Mouse (Mus musculus) heart, embryonic 16.5 days (tissue): Measurements from ENCODE around the gene Arl8a. TPM values are rescaled to one million over a fixed set of nuclear protein-coding genes. Genes with fewer than 3 reads are reported as not detected.
"Not testable (repeated sequence)": the region's sequence is repeated elsewhere in the genome, so short reads cannot be mapped to it uniquely, and the experiment has no call there.

ENCODE experiments used
- ATAC-seq: fragments of 200-750 bp; cut with Nextera tagmentation; replicated peaks from 2 replicates; pipeline ENCODE4 v1.8.0; 2017; ENCODE audit warnings: moderate number of reproducible peaks; ENCODE audit not compliant: insufficient read depth, low FRiP score; ENCODE audit errors: extremely low read depth
- H3K27ac ChIP-seq: fragments of 300-500 bp; sonication (generic); 2 replicates; pipeline ENCODE4 v1.5.1; 2014; ENCODE audit warnings: mild to moderate bottlenecking, low read length, control low read depth, moderate library complexity
- H3K27me3 ChIP-seq: fragments of 300-500 bp; sonication (generic); 2 replicates; pipeline ENCODE4 v1.6.1; 2014; ENCODE audit warnings: low read length, mixed read lengths; ENCODE audit not compliant: control insufficient read depth, insufficient read depth
- H3K36me3 ChIP-seq: fragments of 300-500 bp; sonication (generic); 2 replicates; pipeline ENCODE4 v1.6.1; 2014; ENCODE audit not compliant: control insufficient read depth, insufficient read depth
- H3K4me1 ChIP-seq: fragments of 300-500 bp; sonication (generic); 2 replicates; pipeline ENCODE4 v1.6.1; 2014; ENCODE audit warnings: low read length, mixed read lengths; ENCODE audit not compliant: control insufficient read depth, insufficient read depth
- H3K4me2 ChIP-seq: fragments of 300-500 bp; sonication (generic); 2 replicates; pipeline ENCODE4 v1.6.1; 2014; ENCODE audit warnings: low read depth, mild to moderate bottlenecking, control low read depth, low read length
- H3K4me3 ChIP-seq: fragments of 300-500 bp; sonication (generic); 2 replicates; pipeline ENCODE4 v1.5.1; 2014; ENCODE audit warnings: mild to moderate bottlenecking, control low read depth, low read length
- H3K9ac ChIP-seq: fragments of 300-500 bp; sonication (generic); 2 replicates; pipeline ENCODE4 v1.6.1; 2014; ENCODE audit warnings: low read length, control low read depth
- H3K9me3 ChIP-seq: fragments of 300-500 bp; sonication (generic); replicated peaks from 2 replicates; pipeline ENCODE4 v1.6.1; 2016; ENCODE audit warnings: low read length; ENCODE audit not compliant: control insufficient read depth
- WGBS: fragments of 180-500 bp; shearing (Covaris S2); extraction: QIAGEN DNeasy Blood & Tissue Kit; methylation state at CpG from one replicate; pipeline ENCODE4 v1.1.7; 2014; 5-methylcytosine and 5-hydroxymethylcytosine counted together
- polyA plus RNA-seq: library from polyadenylated mRNA; unstranded; fragments of >200 nt; fragmentation: Nextera tagmentation; extraction: Ambion mirVana; gene quantifications from 2 replicates; pipeline ENCODE4 v1.2.1, GENCODE M21; 2015

Arl8a gene
- polyA plus RNA-seq, 1 experiment from 2014 or later = 43.9 TPM

DNA sequence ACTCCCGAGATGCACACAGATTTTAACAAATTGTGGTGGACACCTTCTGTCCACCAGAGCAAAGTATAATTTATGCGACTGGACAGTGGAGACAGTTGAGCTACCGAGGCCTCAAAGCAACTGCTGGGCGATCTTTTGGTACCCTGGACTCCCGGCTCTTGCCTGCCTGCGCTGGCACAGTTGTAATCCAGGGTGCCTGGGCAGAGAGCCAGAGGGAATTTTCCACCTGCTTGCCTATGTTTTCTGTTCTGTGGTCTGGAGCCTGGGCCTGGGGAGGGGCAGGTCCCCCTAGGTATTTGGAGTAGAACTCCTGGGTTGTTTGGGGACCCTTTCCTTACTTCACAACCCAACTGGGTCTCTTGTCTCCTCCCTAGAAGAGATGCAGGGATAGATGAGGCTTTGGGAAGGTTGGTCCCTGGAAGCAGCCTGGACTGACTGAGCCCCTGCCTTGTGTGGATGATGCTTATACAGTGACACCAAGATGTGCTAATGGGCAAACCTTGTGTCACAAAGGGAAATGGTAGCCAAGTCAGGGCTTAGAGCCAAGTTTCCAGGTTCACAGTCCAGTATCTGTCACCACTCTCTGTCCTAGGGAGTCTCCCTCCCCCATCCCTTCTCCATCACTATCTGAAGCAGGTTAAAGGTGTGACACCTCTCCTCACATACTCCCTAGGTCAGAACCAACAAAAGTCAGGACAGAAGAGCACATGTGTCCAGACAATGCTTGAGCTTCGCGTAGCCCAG lies 35.4 kb downstream of the Arl8a start:
- no peak overlapping the region for H3K4me2 ChIP-seq
- H3K4me3 ChIP-seq = no peak overlapping the region
- 66% methylated on average over 8 of the region's 8 CpGs for WGBS
- H3K36me3 ChIP-seq = no peaks in the 10 kb centered on the region
- H3K27ac ChIP-seq = no peak overlapping the region
- 0 out of 2 replicates have a peak, but pooled peaks cover 3% of the 10 kb centered on the region for H3K9me3 ChIP-seq
- peaks cover 32% of the 10 kb centered on the region for H3K27me3 ChIP-seq
- 0 out of 2 replicates have a peak, but pooled peaks have one; percentile 16 for ATAC-seq
- H3K4me1 ChIP-seq = peaks cover 14% of the 10 kb centered on the region
- no peak overlapping the region; the same call in 1 of the 2 replicates for H3K9ac ChIP-seq

DNA sequence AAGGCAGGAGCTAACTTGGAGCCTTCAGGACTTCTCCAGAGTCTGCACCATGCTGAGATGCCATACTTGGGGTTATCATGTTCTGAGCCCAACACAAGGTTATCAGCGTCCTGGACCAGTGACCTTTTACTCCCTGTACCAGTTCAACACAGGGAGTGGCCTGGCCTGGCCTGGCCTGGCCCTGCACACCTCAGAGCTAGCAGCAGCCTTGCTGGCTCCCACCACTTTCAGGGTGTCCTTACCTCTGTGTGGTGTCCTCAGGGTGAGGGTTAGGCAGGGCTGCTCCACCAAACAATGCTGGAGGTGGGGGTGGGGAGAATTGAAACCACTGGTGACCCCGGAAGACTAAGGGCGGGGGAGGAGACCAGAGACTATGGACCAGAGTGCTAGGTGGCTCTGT lies 36.4 kb downstream of the Arl8a start:
- ATAC-seq = no peak
- H3K27me3 ChIP-seq = peaks cover 35% of the 10 kb centered on the region

DNA sequence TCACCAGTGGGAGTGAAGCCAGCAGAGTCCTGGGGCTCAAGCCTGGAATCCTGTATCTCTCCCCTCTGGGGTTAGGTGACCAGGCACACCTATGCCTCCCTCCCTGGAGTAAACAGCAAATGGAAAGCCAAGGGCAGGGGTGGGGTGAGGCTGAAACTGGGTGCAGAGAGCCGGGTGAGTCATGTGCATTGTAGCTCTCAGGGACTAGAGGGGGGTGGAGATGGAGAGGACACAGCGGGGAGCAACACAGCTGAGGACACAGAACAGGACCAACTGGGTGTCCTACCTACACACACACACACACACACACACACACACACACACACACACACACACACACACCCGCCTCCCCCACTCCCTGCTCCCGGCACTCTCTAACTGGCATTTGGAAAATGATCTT lies 36.8 kb downstream of the Arl8a start:
- no peak overlapping the region for H3K9ac ChIP-seq
- no peaks in the 10 kb centered on the region for H3K9me3 ChIP-seq
- no peak overlapping the region for H3K4me3 ChIP-seq
- ATAC-seq = no peak
- H3K4me1 ChIP-seq = peaks cover 14% of the 10 kb centered on the region
- WGBS = 62% methylated on average over 4 of the region's 4 CpGs
- no peaks in the 10 kb centered on the region for H3K36me3 ChIP-seq
- H3K4me2 ChIP-seq = no peak overlapping the region
- peaks cover 33% of the 10 kb centered on the region for H3K27me3 ChIP-seq
- H3K27ac ChIP-seq = no peak overlapping the region

More for the DNA sequence above, 36.4 kb downstream of the Arl8a start:
- Histone ChIP-seq H3K4me2 (no peak overlapping the region), H3K27ac (no peak overlapping the region), H3K4me3 (no peak overlapping the region), H3K9me3 (no peaks in the 10 kb centered on the region), H3K9ac (no peak overlapping the region), H3K4me1 (peaks cover 14% of the 10 kb centered on the region), H3K36me3 (no peaks in the 10 kb centered on the region)
- 64% methylated on average over 3 of the region's 3 CpGs for WGBS

- no peak; the same call in 1 of the 2 replicates for ATAC-seq
- Histone ChIP-seq H3K27me3 (peaks cover 33% of the 10 kb centered on the region), H3K9me3 (no peaks in the 10 kb centered on the region), H3K4me2 (no peak overlapping the region), H3K4me1 (peaks cover 14% of the 10 kb centered on the region), H3K27ac (no peak overlapping the region), H3K36me3 (no peaks in the 10 kb centered on the region), H3K9ac (no peak overlapping the region), H3K4me3 (no peak overlapping the region)
- 44% methylated on average over 11 of the region's 11 CpGs for WGBS
Measured at GRCm38 (mm10) chr1:135183941-135184570, 37.4 kb downstream of the Arl8a start.

GRCm38 (mm10) chr1:135185936-135186335 lies 39.3 kb downstream of the Arl8a start:
- ATAC-seq = no peak
- H3K9me3 ChIP-seq = no peaks in the 10 kb centered on the region
- WGBS = 62% methylated on average over 5 of the region's 5 CpGs

DNA sequence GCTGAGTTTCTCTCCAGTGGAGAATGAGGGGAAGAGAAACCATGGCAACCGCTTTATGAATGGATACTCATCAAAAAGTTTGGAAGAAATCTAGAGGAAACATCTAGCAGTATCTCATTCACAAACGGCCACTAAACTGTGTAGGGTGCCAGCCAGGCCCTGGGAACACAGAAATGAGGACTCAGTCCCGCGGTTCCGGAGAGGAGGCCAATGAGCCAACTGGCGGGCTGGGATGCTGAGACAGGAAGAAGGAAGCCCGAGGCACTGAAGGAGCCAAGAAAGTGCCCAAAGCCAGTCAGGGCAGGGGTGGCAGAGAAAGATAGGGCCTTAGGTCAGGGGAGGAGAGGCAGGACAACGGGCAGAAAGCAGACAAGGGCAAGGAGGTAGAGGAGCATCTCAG lies 39.8 kb downstream of the Arl8a start:
- ATAC-seq = no peak
- no peaks in the 10 kb centered on the region for H3K9me3 ChIP-seq

More at GRCm38 (mm10) chr1:135185936-135186335, 39.3 kb downstream of the Arl8a start:
- H3K4me2 ChIP-seq = no peak overlapping the region
- no peak overlapping the region for H3K4me3 ChIP-seq
- H3K4me1 ChIP-seq = peaks cover 14% of the 10 kb centered on the region
- H3K36me3 ChIP-seq = no peaks in the 10 kb centered on the region
- H3K27me3 ChIP-seq = peaks cover 29% of the 10 kb centered on the region
- no peak overlapping the region for H3K27ac ChIP-seq
- H3K9ac ChIP-seq = no peak overlapping the region

GRCm38 (mm10) chr1:135187016-135187415 lies 40.4 kb downstream of the Arl8a start:
- not testable (repeated sequence) for H3K9ac ChIP-seq, H3K4me2 ChIP-seq, H3K27ac ChIP-seq, H3K9me3 ChIP-seq, H3K36me3 ChIP-seq, ATAC-seq, H3K4me3 ChIP-seq
- WGBS = 41% methylated on average over 2 of the region's 2 CpGs
- H3K4me1 ChIP-seq = peaks cover 12% of the 10 kb centered on the region
- peaks cover 25% of the 10 kb centered on the region for H3K27me3 ChIP-seq

More for the DNA sequence above, 39.8 kb downstream of the Arl8a start:
- Histone ChIP-seq H3K4me2 (no peak overlapping the region), H3K27me3 (peaks cover 26% of the 10 kb centered on the region), H3K36me3 (no peaks in the 10 kb centered on the region), H3K9ac (no peak overlapping the region), H3K27ac (no peak overlapping the region), H3K4me1 (peaks cover 14% of the 10 kb centered on the region), H3K4me3 (no peak overlapping the region)
- WGBS = 42% methylated on average over 8 of the region's 8 CpGs

GRCm38 (mm10) chr1:135188197-135188596 lies 41.6 kb downstream of the Arl8a start:
- 0 out of 2 replicates have a peak, but pooled peaks have one; percentile 14 for ATAC-seq
- Histone ChIP-seq H3K27me3 (peaks cover 18% of the 10 kb centered on the region), H3K4me3 (no peak overlapping the region), H3K9ac (no peak overlapping the region), H3K9me3 (no peaks in the 10 kb centered on the region), H3K27ac (no peak overlapping the region), H3K4me1 (peaks cover 5% of the 10 kb centered on the region), H3K36me3 (no peaks in the 10 kb centered on the region), H3K4me2 (no peak overlapping the region)
- 34% methylated on average over 3 of the region's 3 CpGs for WGBS

- H3K4me1 ChIP-seq = no peaks in the 10 kb centered on the region
- H3K4me3 ChIP-seq = no peak overlapping the region
- WGBS = 88% methylated on average over 4 of the region's 4 CpGs
- no peak overlapping the region for H3K9ac ChIP-seq
- no peak overlapping the region for H3K27ac ChIP-seq
- no peaks in the 10 kb centered on the region for H3K9me3 ChIP-seq
- no peak overlapping the region for H3K4me2 ChIP-seq
- no peaks in the 10 kb centered on the region for H3K36me3 ChIP-seq
- no peak for ATAC-seq
- peaks cover 18% of the 10 kb centered on the region for H3K27me3 ChIP-seq
Measured at GRCm38 (mm10) chr1:135189186-135189585, 42.6 kb downstream of the Arl8a start.
